Mouse (Mus musculus) forebrain, embryonic 16.5 days (tissue): ENCODE measurements around the gene Trnp1. TPM values are rescaled to one million over a fixed set of nuclear protein-coding genes. Genes with fewer than 3 reads are reported as not detected.

Source experiments
- polyA plus RNA-seq: library from polyadenylated mRNA; unstranded; fragments of >200 nt; fragmentation: Nextera tagmentation; extraction: Ambion mirVana; gene quantifications from 2 replicates; pipeline ENCODE4 v1.2.1, GENCODE M21; 2015

The Trnp1 gene
- polyA plus RNA-seq, 1 experiment from 2014 or later = 6.5 TPM

Other genes starting within 250 kb of the Trnp1 start
- gene Sytl1, start 235.4 kb downstream of the Trnp1 start, polyA plus RNA-seq = 0.47 and 0.52 TPM in 2 replicates
- 112 and 124 TPM in 2 replicates for gene Tmem222, start 220.8 kb downstream of the Trnp1 start, polyA plus RNA-seq
- gene Wdtc1, start 145.1 kb downstream of the Trnp1 start, polyA plus RNA-seq = 16.2 and 19.3 TPM in 2 replicates
- gene Slc9a1, start 128.8 kb downstream of the Trnp1 start, polyA plus RNA-seq = 8.1 and 10.7 TPM in 2 replicates
- gene Tent5b, start 18.4 kb downstream of the Trnp1 start, polyA plus RNA-seq = 0.09 and 0.14 TPM in 2 replicates
- gene Kdf1, start 20.4 kb upstream of the Trnp1 start, polyA plus RNA-seq = 0.35 and 0.44 TPM in 2 replicates
- gene Nudc, start 47.4 kb upstream of the Trnp1 start, polyA plus RNA-seq = 256 and 259 TPM in 2 replicates
- gene Nr0b2, start 54.8 kb upstream of the Trnp1 start, polyA plus RNA-seq = not detected in 2 replicates
- gene Gpatch3, start 76.2 kb upstream of the Trnp1 start, polyA plus RNA-seq = 5.3 and 7.0 TPM in 2 replicates
- gene Gpn2, start 85.8 kb upstream of the Trnp1 start, polyA plus RNA-seq = 21.4 and 22.9 TPM in 2 replicates
- gene Sfn, start 103.6 kb upstream of the Trnp1 start, polyA plus RNA-seq = 1.0 and 1.6 TPM in 2 replicates
- gene Zdhhc18, start 151.6 kb upstream of the Trnp1 start, polyA plus RNA-seq = 3.5 and 4.5 TPM in 2 replicates
- gene Pigv, start 174.1 kb upstream of the Trnp1 start, polyA plus RNA-seq = 14.7 and 15.5 TPM in 2 replicates